Mouse (Mus musculus): ENCODE results near the gene Nqo1. TPM values are rescaled to one million over a fixed set of nuclear protein-coding genes. Genes with fewer than 3 reads are reported as not detected.

Nqo1 gene
- polyA plus RNA-seq, 1 experiment from 2014 or later = 10.9 TPM

GRCm38 (mm10) chr8:107384651-107385050 lies 18.4 kb downstream of the Nqo1 start:
- no peak for TF ChIP-seq CTCF (IDR thresholded peaks at IDR 0.05; ENCODE audit: low read depth)
- WGBS = 37% methylated on average over 5 of the region's 5 CpGs

GRCm38 (mm10) chr8:107382898-107383297 lies 20.1 kb downstream of the Nqo1 start:
- H3K27me3 ChIP-seq (ENCODE audit: insufficient read depth, low read length) = no peaks in the 10 kb centered on the region
- H3K27ac ChIP-seq (ENCODE audit: low read depth) = no peak overlapping the region
- no peak overlapping the region for H3K4me2 ChIP-seq
- H3K9ac ChIP-seq = no peak overlapping the region
- H3K4me1 ChIP-seq (ENCODE audit: insufficient read depth) = no peaks in the 10 kb centered on the region
- peaks cover 9% of the 10 kb centered on the region; the same call in 1 of the 2 replicates for H3K36me3 ChIP-seq (ENCODE audit: insufficient read depth)
- no peak overlapping the region for H3K4me3 ChIP-seq (ENCODE audit: low read depth, low read length)
- 54% methylated on average over 4 of the region's 4 CpGs for WGBS
- ATAC-seq (ENCODE audit: insufficient read depth) = no peak
- no peak for TF ChIP-seq CTCF (IDR thresholded peaks at IDR 0.05; ENCODE audit: low read depth)
- H3K9me3 ChIP-seq (ENCODE audit: low read depth, low read length) = no peaks in the 10 kb centered on the region
- DNase-seq = no peak

More at GRCm38 (mm10) chr8:107384651-107385050, 18.4 kb downstream of the Nqo1 start:
- no peak overlapping the region for H3K27ac ChIP-seq (ENCODE audit: low read depth)
- ATAC-seq (ENCODE audit: insufficient read depth) = no peak
- H3K4me1 ChIP-seq (ENCODE audit: insufficient read depth) = peaks cover 3% of the 10 kb centered on the region
- H3K4me3 ChIP-seq (ENCODE audit: low read depth, low read length) = no peak overlapping the region
- H3K4me2 ChIP-seq = no peak overlapping the region
- H3K9ac ChIP-seq = no peak overlapping the region
- no peaks in the 10 kb centered on the region for H3K9me3 ChIP-seq (ENCODE audit: low read depth, low read length)
- H3K36me3 ChIP-seq (ENCODE audit: insufficient read depth) = no peaks in the 10 kb centered on the region
- H3K27me3 ChIP-seq (ENCODE audit: insufficient read depth, low read length) = no peaks in the 10 kb centered on the region
- DNase-seq = no peak

DNA sequence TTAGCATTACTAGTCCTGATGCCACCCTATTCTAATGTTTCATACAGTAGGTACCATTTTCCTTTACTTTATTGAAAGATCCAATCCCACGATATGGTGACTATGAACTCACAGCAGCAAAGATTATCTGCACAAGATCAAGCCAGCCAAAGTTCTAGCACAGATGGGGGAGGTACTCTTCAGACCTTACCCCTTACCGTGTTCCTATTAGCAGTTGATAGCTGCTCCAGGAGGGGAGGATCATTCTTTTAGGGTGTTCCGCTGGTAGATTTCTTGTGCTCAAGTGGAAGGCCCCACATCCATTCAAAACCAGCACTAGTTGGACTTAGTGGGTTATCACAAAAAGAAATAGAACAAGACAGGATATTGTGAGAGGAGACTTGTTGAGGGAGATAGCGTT lies 21.3 kb downstream of the Nqo1 start:
- DNase-seq (no peak), ATAC-seq (ENCODE audit: insufficient read depth) (no peak)
- TF ChIP-seq CTCF (IDR thresholded peaks at IDR 0.05; ENCODE audit: low read depth) = no peak
- Histone ChIP-seq H3K4me2 (no peak overlapping the region), H3K9ac (no peak overlapping the region), H3K36me3 (ENCODE audit: insufficient read depth) (peaks cover 9% of the 10 kb centered on the region; the same call in 1 of the 2 replicates), H3K4me3 (ENCODE audit: low read depth, low read length) (no peak overlapping the region), H3K27me3 (ENCODE audit: insufficient read depth, low read length) (no peaks in the 10 kb centered on the region), H3K27ac (ENCODE audit: low read depth) (no peak overlapping the region), H3K9me3 (ENCODE audit: low read depth, low read length) (no peaks in the 10 kb centered on the region), H3K4me1 (ENCODE audit: insufficient read depth) (no peaks in the 10 kb centered on the region)
- 87% methylated on average over 4 of the region's 4 CpGs for WGBS

DNA sequence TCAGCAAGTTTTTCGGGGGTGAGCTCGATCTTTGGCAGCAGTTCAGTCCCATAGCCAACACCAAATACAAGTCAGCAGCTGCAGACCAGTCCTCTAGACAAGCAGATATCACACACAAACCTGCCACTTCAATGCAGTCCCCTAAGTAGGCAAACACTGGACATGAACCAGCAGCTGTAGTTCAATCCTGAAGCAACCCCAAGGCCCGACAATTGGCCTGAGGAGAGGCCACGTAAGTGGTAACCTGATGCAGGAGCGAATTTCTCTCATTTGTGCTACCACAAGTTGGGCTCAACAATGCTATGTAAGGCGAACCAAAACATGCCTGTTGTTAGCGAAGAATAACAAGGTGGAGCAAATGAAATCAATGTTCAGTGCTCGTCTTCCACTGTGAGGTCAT lies 22.3 kb downstream of the Nqo1 start:
- no peak overlapping the region for H3K4me3 ChIP-seq (ENCODE audit: low read depth, low read length)
- no peak for ATAC-seq (ENCODE audit: insufficient read depth)
- peaks cover 9% of the 10 kb centered on the region; the same call in 1 of the 2 replicates for H3K36me3 ChIP-seq (ENCODE audit: insufficient read depth)
- no peaks in the 10 kb centered on the region for H3K9me3 ChIP-seq (ENCODE audit: low read depth, low read length)
- no peak overlapping the region for H3K9ac ChIP-seq
- no peak for TF ChIP-seq CTCF (IDR thresholded peaks at IDR 0.05; ENCODE audit: low read depth)
- 87% methylated on average over 8 of the region's 8 CpGs for WGBS
- DNase-seq = no peak
- H3K4me2 ChIP-seq = no peak overlapping the region
- H3K4me1 ChIP-seq (ENCODE audit: insufficient read depth) = no peaks in the 10 kb centered on the region
- no peaks in the 10 kb centered on the region for H3K27me3 ChIP-seq (ENCODE audit: insufficient read depth, low read length)
- no peak overlapping the region for H3K27ac ChIP-seq (ENCODE audit: low read depth)

DNA sequence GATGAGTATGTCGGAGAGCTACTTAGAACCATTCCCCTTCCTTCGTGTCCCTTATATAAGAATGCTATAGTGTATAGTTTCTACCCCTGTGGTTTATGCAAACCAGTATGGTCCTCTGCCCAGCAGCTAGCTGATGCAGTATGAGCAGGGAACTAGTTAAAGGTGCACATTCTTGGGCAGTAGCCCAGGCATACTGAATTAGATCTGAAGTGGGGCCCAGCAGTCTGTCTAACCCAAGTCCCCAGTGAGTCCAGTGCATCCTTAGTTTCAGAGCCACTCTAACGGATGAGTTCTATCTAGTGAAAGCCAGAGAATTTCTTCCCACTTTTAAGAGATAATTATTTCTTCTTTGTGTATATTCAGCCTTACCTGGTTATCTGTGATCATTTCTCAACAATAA lies 25.7 kb downstream of the Nqo1 start:
- H3K36me3 ChIP-seq (ENCODE audit: insufficient read depth) = peaks cover 22% of the 10 kb centered on the region
- no peaks in the 10 kb centered on the region for H3K27me3 ChIP-seq (ENCODE audit: insufficient read depth, low read length)
- TF ChIP-seq CTCF (IDR thresholded peaks at IDR 0.05; ENCODE audit: low read depth) = no peak
- WGBS = 89% methylated on average over 3 of the region's 3 CpGs
- no peak overlapping the region for H3K4me3 ChIP-seq (ENCODE audit: low read depth, low read length)
- H3K4me1 ChIP-seq (ENCODE audit: insufficient read depth) = no peaks in the 10 kb centered on the region
- H3K4me2 ChIP-seq = no peak overlapping the region
- no peak overlapping the region for H3K27ac ChIP-seq (ENCODE audit: low read depth)
- H3K9me3 ChIP-seq (ENCODE audit: low read depth, low read length) = no peaks in the 10 kb centered on the region
- no peak for ATAC-seq (ENCODE audit: insufficient read depth)
- H3K9ac ChIP-seq = no peak overlapping the region
- DNase-seq = no peak

DNA sequence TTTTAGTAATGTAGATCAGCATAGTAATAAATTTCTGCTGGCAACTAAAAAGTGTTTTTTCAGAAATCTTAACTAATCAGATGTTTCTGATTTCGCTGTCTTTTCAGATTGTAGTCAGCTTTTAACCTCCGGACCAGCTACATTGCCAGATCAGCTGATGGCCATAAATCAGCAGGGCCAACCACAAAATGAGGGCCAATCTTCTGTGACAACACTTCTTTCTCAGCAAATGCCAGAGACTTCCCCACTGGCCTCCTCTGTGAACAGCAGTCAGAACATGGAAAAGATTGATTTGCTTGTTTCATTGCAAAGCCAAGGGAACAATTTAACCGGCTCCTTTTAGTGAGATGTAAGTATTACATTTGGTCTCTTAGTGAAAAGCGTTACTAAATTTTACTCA lies 32.7 kb downstream of the Nqo1 start:
- Histone ChIP-seq H3K4me1 (ENCODE audit: insufficient read depth) (no peaks in the 10 kb centered on the region), H3K27ac (ENCODE audit: low read depth) (no peak overlapping the region), H3K27me3 (ENCODE audit: insufficient read depth, low read length) (no peaks in the 10 kb centered on the region), H3K4me2 (no peak overlapping the region), H3K36me3 (ENCODE audit: insufficient read depth) (peaks cover 78% of the 10 kb centered on the region), H3K9me3 (ENCODE audit: low read depth, low read length) (no peaks in the 10 kb centered on the region), H3K9ac (no peak overlapping the region), H3K4me3 (ENCODE audit: low read depth, low read length) (no peak overlapping the region)
- ATAC-seq (ENCODE audit: insufficient read depth) (no peak), DNase-seq (no peak)
- TF ChIP-seq CTCF (IDR thresholded peaks at IDR 0.05; ENCODE audit: low read depth) = no peak
- WGBS = 91% methylated on average over 4 of the region's 4 CpGs

Other genes with a start within 250 kb of the Nqo1 start
- gene Nfat5, start 109.7 kb downstream of the Nqo1 start, polyA plus RNA-seq (2014; fragmentation: Nextera tagmentation; extraction: Ambion mirVana) = 13.3 and 14.1 TPM in 2 replicates
- 73.9 and 82.0 TPM in 2 replicates for gene Nob1, start 21.8 kb upstream of the Nqo1 start, polyA plus RNA-seq (2014; fragmentation: Nextera tagmentation; extraction: Ambion mirVana)
- 47.7 and 48.2 TPM in 2 replicates for gene Wwp2, start 33.2 kb upstream of the Nqo1 start, polyA plus RNA-seq (2014; fragmentation: Nextera tagmentation; extraction: Ambion mirVana)
- gene Psmd7, start 185.3 kb upstream of the Nqo1 start, polyA plus RNA-seq (2014; fragmentation: Nextera tagmentation; extraction: Ambion mirVana) = 260 and 269 TPM in 2 replicates